In genomic region chr15:97821983-97822363, GRCm38 (mm10) we compare ENCODE assay signal across 9 mouse cellular contexts. TPM values are rescaled to one million over a fixed set of nuclear protein-coding genes. Genes with fewer than 3 reads are reported as not detected.
DNase-seq lines count a peak whose midpoint lies in the region; ATAC-seq and TF ChIP-seq lines count a peak whose summit lies in the region.
"Had no signal": no experiment of that assay in that cellular context is flagged by ENCODE, and none has a peak within 500 bp of the region (broad histone marks: within the 10 kb centered on the region; RNA-seq: fewer than 3 reads in every experiment).

No protein-coding gene starts in this region.

- intact Hi-C loops in heart, postnatal 10 days (cut with DNase I), result no loop called here
- intact Hi-C loops in left cerebral cortex, postnatal 36 days (cut with DNase I), result no loop called here

- ATAC-seq in heart, embryonic 11.5 days (replicated peaks; ENCODE audit: insufficient number of reproducible peaks, low FRiP score, low TSS enrichment), result no peak
- no peak for ATAC-seq in G1E (ENCODE audit: extremely low read depth, insufficient number of reproducible peaks, low FRiP score, poor library complexity, severe bottlenecking)
- no peak for ATAC-seq in intestine, embryonic 14.5 days (replicated peaks; ENCODE audit: low FRiP score, low TSS enrichment, low read depth)
- no peak for ATAC-seq in monocyte, adult 5-6 weeks (replicated peaks; ENCODE audit: insufficient number of reproducible peaks, low FRiP score, low TSS enrichment, poor library complexity, severe bottlenecking)
- no peak for ATAC-seq in megakaryocyte-erythroid progenitor cell, adult 5-6 weeks (replicated peaks; ENCODE audit: low FRiP score, low TSS enrichment, poor library complexity, severe bottlenecking)

- no peaks in the 10 kb centered on the region for H3K9me3 ChIP-seq in heart, embryonic 11.5 days (replicated peaks; ENCODE audit: control insufficient read depth, low read length)
- no peaks in the 10 kb centered on the region for H3K9me3 ChIP-seq in G1E (replicated peaks)
- no peaks in the 10 kb centered on the region for H3K9me3 ChIP-seq in intestine, embryonic 14.5 days (ENCODE audit: control insufficient read depth, low read length)

- no peak overlapping the region for H3K4me3 ChIP-seq in heart, embryonic 11.5 days (ENCODE audit: low read depth, low read length)
- peak overlapping the region; percentile 56; the same call in 1 of the 2 replicates for H3K4me3 ChIP-seq in G1E (ENCODE audit: low read depth, low read length)
- no peak overlapping the region for H3K4me3 ChIP-seq in intestine, embryonic 14.5 days (ENCODE audit: low read depth, low read length)
- no peak overlapping the region; the same call in 1 of the 2 replicates for H3K4me3 ChIP-seq in spleen, adult 2 months (ENCODE audit: extremely low read depth, insufficient read depth, insufficient read length)
- H3K4me3 ChIP-seq: erythroblast, embryonic 14.5 days had no signal

- no peak overlapping the region for H3K9ac ChIP-seq in heart, embryonic 11.5 days (ENCODE audit: low read depth, low read length)
- H3K9ac ChIP-seq in intestine, embryonic 14.5 days (ENCODE audit: low read length), result no peak overlapping the region

- peaks cover 3% of the 10 kb centered on the region for H3K36me3 ChIP-seq in heart, embryonic 11.5 days (ENCODE audit: control insufficient read depth, insufficient read depth, low read length)
- peaks cover 87% of the 10 kb centered on the region for H3K36me3 ChIP-seq in G1E (replicated peaks)
- H3K36me3 ChIP-seq in intestine, embryonic 14.5 days (ENCODE audit: control insufficient read depth, insufficient read depth, low read length), result peaks cover 2% of the 10 kb centered on the region; the same call in 1 of the 2 replicates
- 0 out of 2 replicates have a peak, but pooled peaks cover 2% of the 10 kb centered on the region for H3K36me3 ChIP-seq in spleen, adult 2 months (ENCODE audit: control insufficient read depth, insufficient read depth, low read length)

- H3K4me2 ChIP-seq in heart, embryonic 11.5 days, result no peak overlapping the region
- no peak overlapping the region for H3K4me2 ChIP-seq in intestine, embryonic 14.5 days (ENCODE audit: low read length)

- peaks cover 63% of the 10 kb centered on the region for H3K4me1 ChIP-seq in heart, embryonic 11.5 days (ENCODE audit: control insufficient read depth, insufficient read depth, low read length)
- peaks cover 93% of the 10 kb centered on the region for H3K4me1 ChIP-seq in G1E (ENCODE audit: insufficient read depth, low read depth, low read length)
- H3K4me1 ChIP-seq in intestine, embryonic 14.5 days (replicated peaks; ENCODE audit: control insufficient read depth, insufficient read depth, low read length), result peaks cover 65% of the 10 kb centered on the region
- H3K4me1 ChIP-seq in spleen, adult 2 months (ENCODE audit: control insufficient read depth, insufficient read depth, insufficient read length), result peaks cover 70% of the 10 kb centered on the region

- WGBS in heart, embryonic 11.5 days (ENCODE audit: insufficient replicate concordance), result 58% methylated on average over 6 of the region's 6 CpGs
- 54% methylated on average over 6 of the region's 6 CpGs for WGBS in intestine, embryonic 14.5 days
- 13% methylated on average over 6 of the region's 6 CpGs for WGBS in spleen, adult 2 months

- DNase-seq in heart, postnatal 10 days, result no peak
- no peak for DNase-seq in G1E (ENCODE audit: low spot score)
- no peak for DNase-seq in intestine, embryonic 14.5 days (ENCODE audit: low spot score)
- peak in 1 of 2 experiments; percentile 76 for DNase-seq in spleen, adult 2 months (ENCODE audit: low read depth in 1 of 2, low spot score in 2 of 2)
- no peak for DNase-seq in left cerebral cortex, postnatal 36 days (ENCODE audit: low spot score in 2 of 2)

- TF ChIP-seq CTCF in G1E (IDR thresholded peaks at IDR 0.05; ENCODE audit: low read depth, low read length), result no peak
- TF ChIP-seq CTCF in spleen, adult 2 months (IDR thresholded peaks at IDR 0.05; ENCODE audit: extremely low read depth, insufficient read depth, insufficient read length, insufficient replicate concordance), result no peak

- peak; percentile 13; the same call in 1 of the 2 replicates for TF ChIP-seq POLR2A in spleen, adult 2 months (IDR thresholded peaks at IDR 0.05; ENCODE audit: low read depth, low read length)

- peak overlapping the region; percentile 77 for H3K27ac ChIP-seq in heart, embryonic 11.5 days (ENCODE audit: low read depth, low read length)
- peak overlapping the region; percentile 64 for H3K27ac ChIP-seq in intestine, embryonic 14.5 days (ENCODE audit: low read depth)
- peak overlapping the region; percentile 95 for H3K27ac ChIP-seq in spleen, adult 2 months (ENCODE audit: insufficient read depth, low read length)

- H3K27me3 ChIP-seq in heart, embryonic 11.5 days (ENCODE audit: control insufficient read depth, insufficient read depth, low read length), result no peaks in the 10 kb centered on the region
- H3K27me3 ChIP-seq in G1E (ENCODE audit: insufficient read depth, low read length), result no peaks in the 10 kb centered on the region
- no peaks in the 10 kb centered on the region for H3K27me3 ChIP-seq in intestine, embryonic 14.5 days (replicated peaks; ENCODE audit: control insufficient read depth, insufficient read depth, low read length)
- H3K27me3 ChIP-seq in spleen, adult 2 months (ENCODE audit: control insufficient read depth, insufficient read depth, low read length), result no peaks in the 10 kb centered on the region

RNA-seq across cellular contexts. Expression of gene Hdac7, which starts 22.3 kb away (rescaled TPM):
- polyA plus RNA-seq in heart, embryonic 11.5 days (2014; fragmentation: Nextera tagmentation; extraction: Ambion mirVana), result 24.6 and 25.0 TPM in 2 replicates
- 10 to 100 TPM; 57.9 to 59.4 TPM for total RNA-seq in heart, postnatal 10 days (2021)
- total RNA-seq in G1E (2014; fragmentation: Nextera tagmentation) (20.4 and 21.1 TPM in 2 replicates), G1E (2017) (3.0 and 3.9 TPM in 2 replicates)
- 117 and 164 TPM in 2 replicates for polyA plus RNA-seq in G1E (2012)
- polyA plus RNA-seq in intestine, embryonic 14.5 days (2014; fragmentation: Nextera tagmentation; extraction: Ambion mirVana), result 28.3 and 30.2 TPM in 2 replicates
- 104 and 137 TPM in 2 replicates for polyA plus RNA-seq in spleen, adult 2 months (2012; rRNA removed)
- total RNA-seq in monocyte, adult 5-6 weeks (2017), result 6.5 to 17.5 TPM (median 10.7 TPM) in 3 replicates
- 10 to 100 TPM; 21.4 to 36.4 TPM for total RNA-seq in left cerebral cortex, postnatal 36 days (2021)
- 129 and 194 TPM in 2 replicates for total RNA-seq in megakaryocyte-erythroid progenitor cell, adult 5-6 weeks (2014; fragmentation: Nextera tagmentation)
- 24.8 and 35.6 TPM in 2 replicates for total RNA-seq in megakaryocyte-erythroid progenitor cell, adult 5-6 weeks (2017)

RNA-seq across cellular contexts. Expression of gene Slc48a1, which starts 43.7 kb away (rescaled TPM):
- 45.1 and 51.1 TPM in 2 replicates for polyA plus RNA-seq in heart, embryonic 11.5 days (2014; fragmentation: Nextera tagmentation; extraction: Ambion mirVana)
- 10 to 100 TPM; 62.0 to 71.0 TPM for total RNA-seq in heart, postnatal 10 days (2021)
- total RNA-seq in G1E (2014; fragmentation: Nextera tagmentation), result 210 and 256 TPM in 2 replicates
- total RNA-seq in G1E (2017), result 108 and 116 TPM in 2 replicates
- polyA plus RNA-seq in G1E (2012), result 113 and 125 TPM in 2 replicates
- polyA plus RNA-seq in intestine, embryonic 14.5 days (2014; fragmentation: Nextera tagmentation; extraction: Ambion mirVana), result 22.5 and 26.7 TPM in 2 replicates
- 94.0 and 117 TPM in 2 replicates for polyA plus RNA-seq in spleen, adult 2 months (2012; rRNA removed)
- total RNA-seq in monocyte, adult 5-6 weeks (2017), result 20.0 to 22.8 TPM (median 22.4 TPM) in 3 replicates
- total RNA-seq in left cerebral cortex, postnatal 36 days (2021), result 100 to 1,000 TPM; 165 to 196 TPM
- total RNA-seq in megakaryocyte-erythroid progenitor cell, adult 5-6 weeks (2014; fragmentation: Nextera tagmentation), result 91.5 and 112 TPM in 2 replicates
- total RNA-seq in megakaryocyte-erythroid progenitor cell, adult 5-6 weeks (2017), result 53.7 and 72.6 TPM in 2 replicates

RNA-seq across cellular contexts. Expression of gene Rapgef3, which starts 54.2 kb away (rescaled TPM):
- 8.3 and 8.5 TPM in 2 replicates for polyA plus RNA-seq in heart, embryonic 11.5 days (2014; fragmentation: Nextera tagmentation; extraction: Ambion mirVana)
- 10 to 100 TPM; 29.2 to 30.7 TPM for total RNA-seq in heart, postnatal 10 days (2021)
- total RNA-seq in G1E (2014; fragmentation: Nextera tagmentation), result not detected in 2 replicates
- under 0.01 and 0.05 TPM in 2 replicates for total RNA-seq in G1E (2017)
- polyA plus RNA-seq in G1E (2012), result 0.23 and 0.25 TPM in 2 replicates
- polyA plus RNA-seq in intestine, embryonic 14.5 days (2014; fragmentation: Nextera tagmentation; extraction: Ambion mirVana), result 6.3 and 8.7 TPM in 2 replicates
- 28.8 and 33.6 TPM in 2 replicates for polyA plus RNA-seq in spleen, adult 2 months (2012; rRNA removed)
- total RNA-seq in monocyte, adult 5-6 weeks (2017), result 0.19 to 5.1 TPM (median 1.8 TPM) in 3 replicates
- total RNA-seq in left cerebral cortex, postnatal 36 days (2021), result 10 to 100 TPM; 35.7 to 52.9 TPM
- 12.0 and 13.1 TPM in 2 replicates for total RNA-seq in megakaryocyte-erythroid progenitor cell, adult 5-6 weeks (2014; fragmentation: Nextera tagmentation)
- 6.8 and 8.2 TPM in 2 replicates for total RNA-seq in megakaryocyte-erythroid progenitor cell, adult 5-6 weeks (2017)
- polyA plus RNA-seq: erythroblast, embryonic 14.5 days had no signal
